Mouse (Mus musculus) lung, postnatal 0 days (tissue): ENCODE data around the gene Ccdc28a. TPM values are rescaled to one million over a fixed set of nuclear protein-coding genes. Genes with fewer than 3 reads are reported as not detected.

Experiments
- ATAC-seq: fragments of 200-750 bp; cut with Nextera tagmentation; 2 replicates; pipeline ENCODE4 v1.8.0; 2017; ENCODE audit warnings: moderate library complexity
- DNase-seq: peaks from one replicate; pipeline ENCODE4 v3.0.0-alpha.2; 2016; ENCODE audit warnings: low spot score
- H3K27ac ChIP-seq: fragments of 300-500 bp; sonication (generic); 2 replicates; pipeline ENCODE4 v1.5.1; 2014; ENCODE audit warnings: antibody characterized with exemption, mild to moderate bottlenecking, low read length, mixed read lengths
- H3K27me3 ChIP-seq: fragments of 300-500 bp; sonication (generic); replicated peaks from 2 replicates; pipeline ENCODE4 v1.6.1; 2014; ENCODE audit warnings: low read length, mixed read lengths; ENCODE audit not compliant: insufficient read depth
- H3K36me3 ChIP-seq: fragments of 300-500 bp; sonication (generic); 2 replicates; pipeline ENCODE4 v1.6.1; 2014; ENCODE audit warnings: low read length, mixed read lengths; ENCODE audit not compliant: insufficient read depth
- H3K4me1 ChIP-seq: fragments of 300-500 bp; sonication (generic); 2 replicates; pipeline ENCODE4 v1.6.1; 2014; ENCODE audit warnings: antibody characterized with exemption, low read depth, low read length, mixed read lengths; ENCODE audit not compliant: insufficient read depth
- H3K4me2 ChIP-seq: fragments of 300-500 bp; sonication (generic); replicated peaks from 2 replicates; pipeline ENCODE4 v1.6.1; 2014; ENCODE audit warnings: low read depth, mild to moderate bottlenecking, low read length, moderate library complexity, mixed read lengths
- H3K4me3 ChIP-seq: fragments of 300-500 bp; sonication (generic); 2 replicates; pipeline ENCODE4 v1.5.1; 2014; ENCODE audit warnings: low read depth, low read length
- H3K9ac ChIP-seq: fragments of 300-500 bp; sonication (generic); replicated peaks from 2 replicates; pipeline ENCODE4 v1.6.1; 2014; ENCODE audit warnings: low read depth, mild to moderate bottlenecking
- H3K9me3 ChIP-seq: fragments of 300-500 bp; sonication (generic); 2 replicates; pipeline ENCODE4 v1.6.1; 2016; ENCODE audit warnings: low read length, mixed read lengths
- CTCF ChIP-seq: IDR thresholded peaks from 2 replicates; pipeline ENCODE4 v1.5.1; 2016; ENCODE audit warnings: antibody characterized with exemption, mild to moderate bottlenecking
- EP300 ChIP-seq: IDR thresholded peaks from 2 replicates; pipeline ENCODE4 v1.6.1; 2016; ENCODE audit warnings: antibody characterized with exemption, mild to moderate bottlenecking, control low read depth
- WGBS: fragments of 180-500 bp; shearing (Covaris S2); extraction: QIAGEN DNeasy Blood & Tissue Kit; methylation state at CpG from one replicate; pipeline ENCODE4 v1.1.7; 2014; 5-methylcytosine and 5-hydroxymethylcytosine counted together
- polyA plus RNA-seq: library from polyadenylated mRNA; unstranded; fragments of >200 nt; fragmentation: Nextera tagmentation; extraction: Ambion mirVana; gene quantifications from 2 replicates; pipeline ENCODE4 v1.2.1, GENCODE M21; 2015

Ccdc28a gene
- polyA plus RNA-seq, 1 experiment from 2014 or later = 10.6 TPM

- TF ChIP-seq EP300 = no peak
- TF ChIP-seq CTCF = no peak
- Histone ChIP-seq H3K4me3 (no peak overlapping the region), H3K4me1 (peaks cover 5% of the 10 kb centered on the region; the same call in 1 of the 2 replicates), H3K9me3 (no peaks in the 10 kb centered on the region), H3K27ac (no peak overlapping the region), H3K9ac (no peak overlapping the region), H3K4me2 (no peak overlapping the region), H3K27me3 (no peaks in the 10 kb centered on the region), H3K36me3 (no peaks in the 10 kb centered on the region)
- DNase-seq = no peak
- WGBS = 76% methylated on average over 5 of the region's 5 CpGs
- no peak for ATAC-seq
Observed at GRCm38 (mm10) chr10:18198286-18199015, 36.3 kb downstream of the Ccdc28a start.

GRCm38 (mm10) chr10:18197206-18197979 is 37.4 kb downstream of the Ccdc28a start:
- H3K27ac ChIP-seq = no peak overlapping the region
- ATAC-seq = peak; percentile 57; the same call in 1 of the 2 replicates
- WGBS = 47% methylated on average over 14 of the region's 14 CpGs

GRCm38 (mm10) chr10:18194737-18195141 is 40.1 kb downstream of the Ccdc28a start:
- TF ChIP-seq EP300 (no peak), CTCF (no peak)
- Histone ChIP-seq H3K4me2 (0 out of 2 replicates have a peak overlapping the region, but pooled peaks have one; percentile 19), H3K27ac (peak overlapping the region; percentile 32; the same call in 1 of the 2 replicates), H3K36me3 (no peaks in the 10 kb centered on the region), H3K9ac (no peak overlapping the region), H3K27me3 (no peaks in the 10 kb centered on the region), H3K4me1 (peaks cover 9% of the 10 kb centered on the region; the same call in 1 of the 2 replicates), H3K9me3 (no peaks in the 10 kb centered on the region), H3K4me3 (no peak overlapping the region)
- peak; percentile 66 for DNase-seq
- peak; percentile 68 for ATAC-seq
- 31% methylated on average over 14 of the region's 14 CpGs for WGBS

More at GRCm38 (mm10) chr10:18197206-18197979, 37.4 kb downstream of the Ccdc28a start:
- TF ChIP-seq EP300 (no peak), CTCF (peak; percentile 98)
- Histone ChIP-seq H3K4me2 (peak overlapping the region; percentile 53), H3K9ac (no peak overlapping the region), H3K36me3 (no peaks in the 10 kb centered on the region), H3K9me3 (no peaks in the 10 kb centered on the region), H3K4me3 (peak overlapping the region; percentile 33), H3K27me3 (no peaks in the 10 kb centered on the region), H3K4me1 (peaks cover 9% of the 10 kb centered on the region; the same call in 1 of the 2 replicates)
- DNase-seq = peak; percentile 78

- Histone ChIP-seq H3K9me3 (no peaks in the 10 kb centered on the region), H3K27ac (no peak overlapping the region), H3K4me2 (no peak overlapping the region), H3K4me1 (peaks cover 9% of the 10 kb centered on the region; the same call in 1 of the 2 replicates), H3K4me3 (no peak overlapping the region), H3K36me3 (no peaks in the 10 kb centered on the region), H3K9ac (no peak overlapping the region), H3K27me3 (no peaks in the 10 kb centered on the region)
- TF ChIP-seq EP300 = no peak
- TF ChIP-seq CTCF = no peak
- no peak for ATAC-seq
- WGBS = 64% methylated on average over 11 of the region's 11 CpGs
- DNase-seq = no peak
Observed at GRCm38 (mm10) chr10:18194156-18194555, 40.6 kb downstream of the Ccdc28a start.

- DNase-seq (peak; percentile 37), ATAC-seq (peak; percentile 48)
- Histone ChIP-seq H3K27me3 (no peaks in the 10 kb centered on the region), H3K4me2 (no peak overlapping the region), H3K9me3 (no peaks in the 10 kb centered on the region), H3K4me3 (no peak overlapping the region), H3K9ac (no peak overlapping the region), H3K27ac (no peak overlapping the region), H3K4me1 (peaks cover 9% of the 10 kb centered on the region; the same call in 1 of the 2 replicates), H3K36me3 (no peaks in the 10 kb centered on the region)
- 20% methylated on average over 11 of the region's 11 CpGs for WGBS
- TF ChIP-seq EP300 = no peak
- no peak for TF ChIP-seq CTCF
Observed at GRCm38 (mm10) chr10:18193221-18193620, 41.6 kb downstream of the Ccdc28a start.

- H3K4me2 ChIP-seq = no peak overlapping the region
- H3K9me3 ChIP-seq = no peaks in the 10 kb centered on the region
- DNase-seq (peak; percentile 59), ATAC-seq (peak; percentile 65)
- H3K9ac ChIP-seq = no peak overlapping the region
- H3K4me3 ChIP-seq = no peak overlapping the region
- H3K4me1 ChIP-seq = peaks cover 9% of the 10 kb centered on the region; the same call in 1 of the 2 replicates
- H3K36me3 ChIP-seq = no peaks in the 10 kb centered on the region
- H3K27ac ChIP-seq = no peak overlapping the region
- TF ChIP-seq CTCF = no peak
- WGBS = 22% methylated on average over 8 of the region's 8 CpGs
- H3K27me3 ChIP-seq = no peaks in the 10 kb centered on the region
Observed at GRCm38 (mm10) chr10:18191706-18192105, 43.1 kb downstream of the Ccdc28a start.
